Mouse (Mus musculus) CH12.LX (cell line): ENCODE data around the gene Fbxo39.

Experiments used
- CHD2 ChIP-seq: IDR thresholded peaks from 2 replicates; pipeline ENCODE4 v1.6.1; 2011; ENCODE audit warnings: low read length, improper control_type of control experiment
- CTCF ChIP-seq, 2 experiments: IDR thresholded peaks in 1 of 2; conservative IDR thresholded peaks in 1 of 2; 2 replicates each; pipeline ENCODE4 v1.5.1; 2011 to 2012; ENCODE audit warnings: low read depth in 2 of 2, low read length in 2 of 2, improper control_type of control experiment in 1 of 2, inconsistent platforms in 1 of 2, mild to moderate bottlenecking in 1 of 2, moderate library complexity in 1 of 2
- E2F4 ChIP-seq: IDR thresholded peaks from 2 replicates; pipeline ENCODE4 v1.6.1; 2011; ENCODE audit warnings: low read depth, low read length, improper control_type of control experiment; ENCODE audit not compliant: insufficient replicate concordance
- EP300 ChIP-seq: IDR thresholded peaks from 2 replicates; pipeline ENCODE4 v1.6.1; 2011; ENCODE audit warnings: low read length, improper control_type of control experiment
- ETS1 ChIP-seq: conservative IDR thresholded peaks from 2 replicates; pipeline ENCODE4 v1.6.1; 2012; ENCODE audit warnings: low read depth, mild to moderate bottlenecking, inconsistent platforms, low read length, improper control_type of control experiment, moderate library complexity
- MAX ChIP-seq: IDR thresholded peaks from 2 replicates; pipeline ENCODE4 v1.6.1; 2011; ENCODE audit warnings: low read length, improper control_type of control experiment
- NRF1 ChIP-seq: IDR thresholded peaks from 2 replicates; pipeline ENCODE4 v1.6.1; 2014; ENCODE audit warnings: low read depth, mild to moderate bottlenecking, inconsistent platforms, low read length, improper control_type of control experiment, moderate library complexity
- POLR2A ChIP-seq: IDR thresholded peaks from 2 replicates; pipeline ENCODE4 v1.6.1; 2011; ENCODE audit warnings: low read depth, mild to moderate bottlenecking, improper control_type of control experiment, low read length
- USF1 ChIP-seq: IDR thresholded peaks from 2 replicates; pipeline ENCODE4 v1.6.1; 2014; ENCODE audit warnings: low read depth, mild to moderate bottlenecking, inconsistent platforms, low read length, improper control_type of control experiment
- USF2 ChIP-seq: conservative IDR thresholded peaks from 2 replicates; pipeline ENCODE4 v1.6.1; 2011; ENCODE audit warnings: low read depth, low read length, improper control_type of control experiment
- ZNF384 ChIP-seq: IDR thresholded peaks from 2 replicates; pipeline ENCODE4 v1.6.1; 2012; ENCODE audit warnings: low read depth, low read length, improper control_type of control experiment, inconsistent platforms

DNA sequence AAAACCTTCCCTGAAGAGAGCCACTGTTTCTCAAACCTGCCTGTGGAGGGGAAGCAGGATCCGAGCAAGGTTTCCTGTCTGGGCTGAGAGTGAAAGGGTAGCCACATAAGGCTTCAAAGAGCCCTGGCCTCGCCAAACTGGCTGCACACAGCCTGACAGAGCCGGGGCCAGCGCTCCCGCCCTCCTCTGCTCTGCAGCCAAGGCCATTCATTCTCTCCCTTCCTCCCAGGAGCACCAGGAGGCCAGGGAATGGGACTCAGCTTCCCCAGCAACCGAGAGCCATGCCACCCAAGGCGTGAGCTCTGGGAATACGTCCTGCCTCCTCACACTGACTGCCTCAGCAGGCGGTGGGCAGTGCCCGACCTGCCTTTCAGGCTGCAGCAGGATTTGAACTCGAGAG lies 48.8 kb upstream of the Fbxo39 start:
- no peak for TF ChIP-seq USF2
- TF ChIP-seq NRF1: no peak
- TF ChIP-seq CTCF (conservative IDR thresholded peaks at IDR 0.05 in 1 of 2, IDR thresholded peaks at IDR 0.05 in 1 of 2; ENCODE audit: low read depth in 2 of 2, low read length in 2 of 2): no peak
- TF ChIP-seq POLR2A: no peak
- no peak for TF ChIP-seq CHD2
- TF ChIP-seq EP300: no peak
- no peak for TF ChIP-seq E2F4
- TF ChIP-seq MAX: no peak
- TF ChIP-seq USF1: no peak
- TF ChIP-seq ZNF384: no peak
- no peak for TF ChIP-seq ETS1
